Mouse (Mus musculus) heart, postnatal 4 days (tissue): ENCODE data around the gene Gm10334. TPM values are rescaled to one million over a fixed set of nuclear protein-coding genes. Genes with fewer than 3 reads are reported as not detected.
"Not testable (repeated sequence)": the region's sequence is repeated elsewhere in the genome, so short reads cannot be mapped to it uniquely, and the experiment has no call there.

ENCODE experiments used
- DNase-seq: peaks from one replicate; pipeline ENCODE4 v3.0.0; 2021
- total RNA-seq, 2 experiments: library from RNA; stranded (reverse); gene quantifications; 2 replicates each; pipeline ENCODE4 v1.2.3; 2021

Gene Gm10334
- not detected for total RNA-seq

DNA sequence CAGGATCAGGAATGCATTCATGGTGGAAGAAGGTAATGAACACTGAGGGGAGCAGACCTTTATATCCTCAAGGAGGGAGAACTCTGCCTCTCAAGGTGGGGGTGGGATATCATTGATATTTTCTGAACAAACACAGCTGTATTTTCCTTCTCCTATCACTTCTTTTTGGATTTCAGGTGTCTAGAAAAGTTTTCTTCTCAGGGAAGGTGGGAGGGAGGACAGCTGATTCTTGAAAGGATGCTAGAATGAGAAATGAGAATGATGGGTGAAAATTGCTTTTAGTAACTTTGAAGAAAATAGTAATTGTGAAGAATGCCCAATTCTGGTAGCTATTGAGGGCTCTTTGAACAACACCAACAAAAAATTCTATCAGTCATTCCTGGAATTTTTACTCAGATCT is at the start of gene Gm10334:
TSS of gene Gm10334 (minus strand) at position 101 of the 400 bp plus-strand sequence.
- not testable (repeated sequence) for DNase-seq

DNA sequence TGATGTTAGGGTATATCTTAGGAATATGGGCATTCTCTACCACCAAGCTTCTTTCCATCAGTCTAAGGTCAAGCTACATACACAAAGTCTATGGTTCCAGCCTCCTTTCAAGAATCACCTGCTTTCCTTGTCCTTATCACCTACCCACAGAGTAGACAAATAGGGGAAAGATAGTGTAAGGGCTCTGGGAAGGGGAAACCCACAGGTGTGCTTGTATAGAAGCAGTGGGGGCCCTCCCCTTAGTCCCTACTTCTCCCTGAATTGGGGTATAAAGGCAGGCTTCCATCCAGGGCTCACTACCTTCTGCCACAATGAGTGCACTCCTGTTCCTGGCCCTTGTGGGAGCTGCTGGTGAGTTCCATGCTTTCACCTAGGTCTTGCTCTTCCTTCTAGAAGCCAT is 12.7 kb upstream of the Gm10334 start, which contains the start of gene Prss1:
TSS of gene Prss1 (plus strand) at position 301 of the 400 bp plus-strand sequence.
- not testable (repeated sequence) for DNase-seq

DNA sequence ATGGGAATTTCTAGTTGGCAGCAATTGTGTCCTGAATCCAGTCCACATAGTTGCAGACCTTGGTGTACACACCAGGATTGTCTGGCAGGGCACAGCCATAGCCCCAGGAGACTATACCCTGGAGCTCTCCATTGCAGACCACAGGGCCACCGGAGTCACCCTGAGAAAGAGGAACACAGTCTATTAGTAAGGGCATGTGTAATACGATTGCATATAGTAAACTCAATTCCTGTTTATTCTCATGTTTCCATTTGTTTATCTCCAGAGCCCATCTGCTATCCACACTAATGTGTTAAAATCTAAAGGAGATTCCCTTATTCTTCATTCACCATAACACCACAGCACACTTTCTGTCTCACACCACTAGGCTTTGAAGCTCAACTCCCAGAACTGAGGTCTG is 3.7 kb downstream of the Gm10334 start:
- DNase-seq, result not testable (repeated sequence)

Other genes with a start within 250 kb of the Gm10334 start
- not detected for gene Try4, start 143.9 kb downstream of the Gm10334 start, total RNA-seq
- gene Try5, start 129.3 kb downstream of the Gm10334 start, total RNA-seq, result not detected
- not detected for gene Try10, start 92.0 kb downstream of the Gm10334 start, total RNA-seq
- not detected for gene Prss3, start 68.5 kb downstream of the Gm10334 start, total RNA-seq
- not detected for gene Gm5771, start 53.8 kb downstream of the Gm10334 start, total RNA-seq
- gene Prss1, start 12.8 kb upstream of the Gm10334 start, total RNA-seq, result not detected
- not detected for gene Prss2, start 75.6 kb upstream of the Gm10334 start, total RNA-seq
- gene Ephb6, start 159.3 kb upstream of the Gm10334 start, total RNA-seq, result 1 to 10 TPM; 2.3 to 3.1 TPM
- not detected for gene Trpv6, start 190.3 kb upstream of the Gm10334 start, total RNA-seq
- not detected for gene Trpv5, start 234.6 kb upstream of the Gm10334 start, total RNA-seq
- not detected for gene Llcfc1, start 238.3 kb upstream of the Gm10334 start, total RNA-seq